Mouse (Mus musculus) spleen, embryonic (tissue): ENCODE results near the gene Cacna1h.

ENCODE experiments used
- CTCF ChIA-PET: fragments of 350-600 bp; sonication (Branson Sonifier 250); formaldehyde crosslinking; loops from one replicate; lab custom pipeline; 2022; lab: Charles Lee

Cacna1h gene

GRCm38 (mm10) chr17:25332321-25332720 lies 101.3 kb downstream of the Cacna1h start:
- CTCF ChIA-PET = no interaction called here
